Mouse (Mus musculus) gastrocnemius, postnatal 36 days (tissue): ENCODE results near the gene Mtch1. TPM values are rescaled to one million over a fixed set of nuclear protein-coding genes. Genes with fewer than 3 reads are reported as not detected.
"Not testable (repeated sequence)": the region's sequence is repeated elsewhere in the genome, so short reads cannot be mapped to it uniquely, and the experiment has no call there.

Experiments used
- DNase-seq, 2 experiments: peaks; one replicate each; pipeline ENCODE4 v3.0.0; 2022
- intact Hi-C: fragments of 180-260 bp; cut with DNase I; formaldehyde crosslinking; loops from one replicate; pipeline ENCODE4 v1.15.1; 2025
- total RNA-seq, 2 experiments: library from RNA; stranded (reverse); gene quantifications; 2 replicates each; pipeline ENCODE4 v1.2.3; 2021

Mtch1 gene
- total RNA-seq, 2 experiments from 2014 or later, result 85.9 to 95.0 TPM

- intact Hi-C loops, result no loop called here
- peak in 1 of 2 experiments; percentile 22 for DNase-seq
Measured at GRCm38 (mm10) chr17:29339170-29339768, 8.5 kb downstream of the Mtch1 start.

DNA sequence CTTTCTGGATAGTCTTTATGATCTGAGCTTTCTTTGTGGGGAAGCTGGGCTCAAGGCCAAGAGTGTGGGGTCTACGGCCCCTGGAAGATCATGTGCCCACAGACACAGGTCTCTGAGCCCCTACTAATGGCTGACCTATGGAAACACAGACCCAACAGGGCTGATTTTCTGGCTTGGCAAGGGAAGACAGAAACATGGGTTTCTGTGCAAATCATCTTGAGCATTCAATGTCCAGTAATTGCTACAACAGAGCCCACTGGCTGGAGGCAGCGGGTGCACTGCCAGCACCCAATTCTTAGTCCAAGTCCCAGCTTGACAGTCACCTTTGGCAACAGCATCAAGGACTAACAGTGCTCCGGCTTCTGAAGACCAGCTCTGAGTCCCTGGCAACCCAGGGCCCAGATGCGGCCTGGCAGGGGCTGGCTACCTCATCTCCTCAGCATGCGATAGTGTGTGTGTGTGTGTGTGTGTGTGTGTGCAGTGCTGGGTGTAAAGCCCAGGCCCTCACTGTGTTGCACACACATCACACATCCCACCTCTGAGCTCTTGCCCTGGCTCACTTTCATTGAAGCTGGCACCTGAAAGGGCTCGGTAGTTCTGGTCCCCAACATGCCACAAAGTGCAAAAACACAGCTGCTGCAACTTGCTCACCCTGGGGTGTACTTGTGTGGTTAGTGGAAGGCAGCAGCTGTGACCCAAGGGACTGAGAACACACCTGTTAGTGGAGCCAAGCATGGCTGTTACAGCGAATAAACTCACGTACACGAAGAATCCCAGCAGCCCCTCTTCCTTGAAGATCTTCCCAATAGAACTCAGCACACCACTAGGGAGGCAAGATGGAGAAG lies 9.5 kb downstream of the Mtch1 start:
- intact Hi-C loops, result no loop called here
- peak in 1 of 2 experiments; percentile 23 for DNase-seq

- intact Hi-C loops, result no loop called here
- DNase-seq, result no peak
Measured at GRCm38 (mm10) chr17:29336266-29336990, 11.3 kb downstream of the Mtch1 start.

DNA sequence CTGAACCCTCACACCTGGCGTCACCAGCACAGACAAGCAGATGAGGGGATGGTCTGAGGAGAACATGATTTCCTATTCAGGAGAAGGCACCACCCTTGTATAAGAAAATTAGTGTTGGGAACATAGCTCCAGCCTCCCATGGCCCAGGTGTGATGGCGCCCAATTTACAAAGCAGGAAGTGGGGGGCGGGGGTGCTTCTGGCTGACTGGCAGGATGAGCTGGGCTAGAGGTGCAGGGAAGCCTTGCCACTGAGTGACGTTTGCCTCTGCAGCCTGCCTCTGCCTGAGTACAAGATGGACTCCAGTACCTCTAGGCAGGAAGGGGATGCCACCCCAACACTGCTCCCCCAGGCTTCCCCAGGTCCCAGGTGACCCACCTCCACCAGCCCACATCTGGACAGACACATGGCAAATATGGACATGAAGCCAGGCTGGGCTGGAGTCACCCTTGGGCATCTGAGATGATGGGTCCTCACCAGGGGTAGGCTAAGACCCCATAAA lies 15.5 kb downstream of the Mtch1 start:
- intact Hi-C loops, result no loop called here
- peak in 1 of 2 experiments; percentile 12 for DNase-seq

GRCm38 (mm10) chr17:29330671-29331410 lies 16.9 kb downstream of the Mtch1 start:
- DNase-seq, result peak in 1 of 2 experiments; percentile 29
- intact Hi-C loops, result no loop called here

- intact Hi-C loops, result no loop called here
- peak in 1 of 2 experiments; percentile 14 for DNase-seq
Measured at GRCm38 (mm10) chr17:29330221-29330620, 17.5 kb downstream of the Mtch1 start.

DNA sequence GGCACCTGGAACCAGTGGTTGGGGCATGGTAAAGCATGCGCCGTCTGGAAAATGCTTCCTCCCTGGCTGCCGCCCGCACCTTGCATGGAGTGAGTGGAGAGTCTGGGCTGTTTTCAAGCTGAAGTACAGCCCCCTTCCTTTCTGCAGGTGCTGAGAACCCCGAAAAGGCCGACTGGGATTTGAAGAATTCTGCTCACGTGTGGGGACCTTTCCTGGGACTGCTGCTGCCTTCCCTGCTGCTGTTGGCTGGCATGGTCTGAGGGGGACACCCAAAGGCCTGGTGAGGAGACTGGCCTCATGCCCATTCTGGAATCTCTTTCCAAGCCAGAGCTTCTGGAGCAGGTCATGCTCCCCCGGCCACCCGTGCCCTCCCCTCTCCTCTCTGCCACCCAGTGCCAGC lies 20.0 kb downstream of the Mtch1 start:
- peak in 1 of 2 experiments; percentile 13 for DNase-seq
- intact Hi-C loops, result loop anchor here (5.0 kb wide), 1 partner anchor 60 kb away; the partner anchor contains the start of gene BC004004

DNA sequence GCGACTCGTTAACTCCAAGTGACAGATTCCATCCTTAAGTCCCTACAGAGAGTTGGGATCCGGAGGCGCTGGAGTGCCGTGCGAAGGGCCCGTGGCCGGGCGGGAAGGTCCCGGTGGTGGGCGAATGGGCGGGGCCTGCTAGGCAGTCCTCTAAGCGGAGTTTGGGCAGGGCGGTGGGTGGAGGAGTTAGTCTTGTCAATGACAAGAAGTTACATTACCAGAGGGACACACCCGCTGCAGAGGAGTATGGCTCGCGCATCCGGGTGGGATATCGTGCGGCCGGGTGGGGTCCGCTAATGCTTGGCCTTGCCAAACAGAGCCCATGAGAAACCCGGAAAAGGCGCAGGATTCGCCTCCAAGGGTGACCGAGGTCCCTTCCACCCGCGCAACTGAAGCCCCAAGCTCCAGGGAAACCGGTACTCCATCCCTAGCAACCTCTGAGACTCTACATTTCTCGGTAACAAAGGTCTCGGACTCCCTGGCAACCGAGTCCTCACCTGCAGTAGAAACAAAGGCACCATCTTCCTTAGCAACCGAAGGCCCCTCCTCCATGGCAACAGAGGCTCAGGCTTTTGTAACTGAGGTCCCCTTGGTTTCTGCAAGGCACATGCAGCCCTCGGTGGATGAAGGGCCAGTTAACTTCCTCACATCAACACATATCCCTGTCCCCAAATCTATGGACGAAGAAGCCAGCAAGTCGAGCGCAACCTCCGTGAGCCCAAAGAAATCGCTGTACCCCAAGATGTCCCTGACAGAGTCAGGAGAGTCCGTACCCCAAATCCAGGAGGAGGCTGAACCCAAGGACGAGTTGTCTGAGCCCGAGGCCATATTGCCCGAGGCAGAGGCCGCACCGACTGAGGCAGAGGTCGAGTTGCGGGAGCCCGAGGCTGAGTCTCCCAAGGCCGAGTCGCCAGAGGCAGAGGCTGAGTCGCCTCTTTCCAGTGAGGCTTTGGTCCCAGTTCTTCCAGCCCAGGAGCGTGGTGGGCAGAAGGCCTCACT lies 20.9 kb downstream of the Mtch1 start:
- DNase-seq, result peak in 1 of 2 experiments; percentile 26
- intact Hi-C loops, result loop anchor here (5.0 kb wide), 1 partner anchor 60 kb away; the partner anchor contains the start of gene BC004004

DNA sequence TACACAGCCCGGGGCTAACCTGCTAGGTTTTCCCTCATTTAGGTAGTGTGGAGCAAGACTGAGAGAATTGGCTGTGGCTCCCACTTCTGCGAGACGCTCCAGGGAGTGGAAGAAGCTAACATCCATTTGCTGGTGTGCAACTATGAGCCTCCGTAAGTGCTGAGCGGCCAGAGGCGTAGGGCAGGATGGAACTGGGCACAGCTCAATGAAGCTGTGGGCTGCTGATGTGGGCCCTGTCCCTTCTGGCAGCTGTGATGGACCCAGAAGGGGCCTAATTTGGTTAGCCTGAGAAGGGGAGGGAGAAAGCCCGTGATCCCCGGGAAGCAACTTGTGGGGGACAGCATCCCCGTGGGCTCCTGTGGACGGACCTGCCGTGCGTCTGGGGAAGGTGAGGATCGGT lies 21.9 kb downstream of the Mtch1 start:
- intact Hi-C loops, result loop anchor here (5.0 kb wide), 1 partner anchor 59 kb away; the partner anchor contains the start of gene BC004004

DNA sequence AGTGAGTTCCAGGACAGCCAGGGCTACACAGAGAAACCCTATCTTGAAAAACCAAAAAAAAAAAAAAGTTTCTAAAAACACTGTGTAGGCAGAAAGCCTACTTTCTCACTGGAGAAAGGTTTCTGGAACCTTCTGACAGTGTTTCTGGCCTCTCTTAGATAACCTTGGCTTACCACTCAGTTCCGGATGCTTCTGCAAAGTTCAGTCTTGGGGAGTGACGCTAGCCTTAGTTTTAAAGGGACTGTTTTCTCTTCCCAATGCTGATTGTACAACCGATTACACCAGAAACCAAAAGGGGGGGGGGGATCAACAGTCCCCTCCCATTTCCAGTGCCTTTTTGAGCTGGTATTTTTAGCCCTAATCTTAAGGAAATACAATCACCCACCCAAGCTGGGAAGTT lies 24.1 kb downstream of the Mtch1 start:
- DNase-seq, result no peak
- intact Hi-C loops, result loop anchor here (5.0 kb wide), 1 partner anchor 46 kb away; no protein-coding TSS in a partner anchor

More for the DNA sequence above, 21.9 kb downstream of the Mtch1 start:
- peak in 1 of 2 experiments; percentile 10 for DNase-seq

DNA sequence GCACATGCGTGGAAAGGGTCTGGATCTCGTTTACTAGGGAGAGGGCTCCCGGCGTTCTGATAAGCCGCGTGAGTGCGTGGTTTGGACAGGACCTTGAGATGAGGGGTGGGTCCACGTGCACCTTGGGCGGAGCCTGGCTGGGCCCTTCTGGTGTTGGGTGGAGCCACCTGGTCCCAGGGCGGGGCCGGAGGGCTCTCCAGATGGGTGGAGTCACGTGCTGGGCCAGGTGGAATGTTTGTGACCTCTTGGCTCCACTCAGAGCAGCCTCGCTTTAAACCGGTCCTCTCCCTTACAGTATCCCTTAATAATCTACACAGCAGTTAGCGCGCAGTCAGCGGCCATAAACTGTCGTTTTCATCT lies 25.2 kb downstream of the Mtch1 start:
- DNase-seq, result peak; percentile 3 to 12
- intact Hi-C loops, result loop anchor here (5.0 kb wide), 1 partner anchor 45 kb away; no protein-coding TSS in a partner anchor

GRCm38 (mm10) chr17:29321765-29322602 lies 25.8 kb downstream of the Mtch1 start:
- peak; percentile 5 to 11 for DNase-seq
- intact Hi-C loops, result loop anchor here (5.0 kb wide), 1 partner anchor 45 kb away; no protein-coding TSS in a partner anchor

- intact Hi-C loops, result loop anchor here (5.0 kb wide), 1 partner anchor 43 kb away; no protein-coding TSS in a partner anchor
- no peak for DNase-seq
Measured at GRCm38 (mm10) chr17:29319881-29320639, 27.7 kb downstream of the Mtch1 start.

GRCm38 (mm10) chr17:29319476-29319875 lies 28.3 kb downstream of the Mtch1 start:
- intact Hi-C loops, result no loop called here

GRCm38 (mm10) chr17:29318731-29319250 lies 28.9 kb downstream of the Mtch1 start:
- peak in 1 of 2 experiments; percentile 23 for DNase-seq
- intact Hi-C loops, result no loop called here

More at GRCm38 (mm10) chr17:29319476-29319875, 28.3 kb downstream of the Mtch1 start:
- DNase-seq, result peak in 1 of 2 experiments; percentile 14

DNA sequence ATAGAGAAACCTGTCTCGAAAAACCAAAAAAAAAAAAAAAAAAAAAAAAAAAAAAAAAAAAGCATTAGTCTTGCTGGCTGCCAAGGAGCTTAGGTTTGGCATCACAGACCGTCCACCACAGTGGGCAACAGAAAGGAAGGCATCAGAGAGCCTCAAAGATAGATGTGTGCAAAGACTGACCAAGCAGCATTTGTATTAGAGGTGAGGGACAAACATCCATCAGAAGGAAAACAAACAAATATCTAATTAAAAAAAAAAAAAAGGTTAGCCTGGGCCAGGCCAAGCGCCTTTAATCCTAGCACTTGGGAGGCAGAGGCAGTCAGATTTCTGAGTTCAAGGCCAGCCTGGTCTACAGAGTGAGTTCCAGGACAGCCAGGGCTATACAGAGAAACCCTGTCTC lies 30.4 kb downstream of the Mtch1 start, which contains the start of gene Pi16:
Gene Pi16, plus strand, starts transcription at position 301 of the 400 bp plus-strand sequence.
- intact Hi-C loops, DNase-seq: not testable (repeated sequence)
